Mouse (Mus musculus) liver, embryonic 16.5 days (tissue): ENCODE results near the gene Hist1h2bb. TPM values are rescaled to one million over a fixed set of nuclear protein-coding genes. Genes with fewer than 3 reads are reported as not detected.
A peak's percentile ranks its signal among the peaks of the same experiment; 100 is the strongest.
"Not testable (repeated sequence)": the region's sequence is repeated elsewhere in the genome, so short reads cannot be mapped to it uniquely, and the experiment has no call there.

Experiments
- ATAC-seq: fragments of 200-750 bp; cut with Nextera tagmentation; 2 replicates; pipeline ENCODE4 v1.8.0; 2017; ENCODE audit warnings: low read depth, mild to moderate bottlenecking, moderate number of reproducible peaks, moderate library complexity
- H3K27ac ChIP-seq: fragments of 300-500 bp; sonication (generic); 2 replicates; pipeline ENCODE4 v1.5.1; 2014; ENCODE audit warnings: mild to moderate bottlenecking, low read length
- H3K27me3 ChIP-seq: fragments of 300-500 bp; sonication (generic); 2 replicates; pipeline ENCODE4 v1.6.1; 2014; ENCODE audit warnings: low read depth, low read length, mixed read lengths; ENCODE audit not compliant: control insufficient read depth, insufficient read depth
- H3K36me3 ChIP-seq: fragments of 300-500 bp; sonication (generic); 2 replicates; pipeline ENCODE4 v1.6.1; 2014; ENCODE audit warnings: mild to moderate bottlenecking; ENCODE audit not compliant: control insufficient read depth, insufficient read depth
- H3K4me1 ChIP-seq: fragments of 300-500 bp; sonication (generic); 2 replicates; pipeline ENCODE4 v1.6.1; 2014; ENCODE audit warnings: low read depth, low read length, mixed read lengths; ENCODE audit not compliant: control insufficient read depth
- H3K4me2 ChIP-seq: fragments of 300-500 bp; sonication (generic); 2 replicates; pipeline ENCODE4 v1.6.1; 2014; ENCODE audit warnings: low read depth, low read length, mixed read lengths
- H3K4me3 ChIP-seq: fragments of 300-500 bp; sonication (generic); 2 replicates; pipeline ENCODE4 v1.5.1; 2014; ENCODE audit warnings: low read depth, mild to moderate bottlenecking, low read length
- H3K9ac ChIP-seq: fragments of 300-500 bp; sonication (generic); 2 replicates; pipeline ENCODE4 v1.6.1; 2014; ENCODE audit warnings: low read depth, low read length
- H3K9me3 ChIP-seq: fragments of 300-500 bp; sonication (generic); replicated peaks from 2 replicates; pipeline ENCODE4 v1.6.1; 2016; ENCODE audit warnings: low read length; ENCODE audit not compliant: control insufficient read depth
- WGBS: fragments of 180-500 bp; shearing (Covaris S2); extraction: QIAGEN DNeasy Blood & Tissue Kit; methylation state at CpG from one replicate; pipeline ENCODE4 v1.1.7; 2014; ENCODE audit not compliant: insufficient replicate concordance; 5-methylcytosine and 5-hydroxymethylcytosine counted together
- polyA plus RNA-seq: library from polyadenylated mRNA; unstranded; fragments of >200 nt; fragmentation: Nextera tagmentation; extraction: Ambion mirVana; gene quantifications from 2 replicates; pipeline ENCODE4 v1.2.1, GENCODE M21; 2015

Gene Hist1h2bb
- polyA plus RNA-seq, result 3.2 and 6.3 TPM in 2 replicates

- Histone ChIP-seq H3K4me2 (peak within 1 kb of the TSS; percentile 76), H3K4me1 (peaks cover 36% of the 10 kb centered on the region), H3K9ac (peak within 1 kb of the TSS; percentile 86), H3K27ac (peak within 1 kb of the TSS; percentile 100), H3K4me3 (peak within 1 kb of the TSS; percentile 66)
- not testable (repeated sequence) for H3K36me3 ChIP-seq, H3K9me3 ChIP-seq, H3K27me3 ChIP-seq
- ATAC-seq, result peak; percentile 74
- 0% methylated on average over 34 of the region's 58 CpGs for WGBS
Observed at GRCm38 (mm10) chr13:23746201-23747080, at the start of gene Hist1h2bb. Gene Hist1h2bb, plus strand, starts transcription at chr13:23746734.

DNA sequence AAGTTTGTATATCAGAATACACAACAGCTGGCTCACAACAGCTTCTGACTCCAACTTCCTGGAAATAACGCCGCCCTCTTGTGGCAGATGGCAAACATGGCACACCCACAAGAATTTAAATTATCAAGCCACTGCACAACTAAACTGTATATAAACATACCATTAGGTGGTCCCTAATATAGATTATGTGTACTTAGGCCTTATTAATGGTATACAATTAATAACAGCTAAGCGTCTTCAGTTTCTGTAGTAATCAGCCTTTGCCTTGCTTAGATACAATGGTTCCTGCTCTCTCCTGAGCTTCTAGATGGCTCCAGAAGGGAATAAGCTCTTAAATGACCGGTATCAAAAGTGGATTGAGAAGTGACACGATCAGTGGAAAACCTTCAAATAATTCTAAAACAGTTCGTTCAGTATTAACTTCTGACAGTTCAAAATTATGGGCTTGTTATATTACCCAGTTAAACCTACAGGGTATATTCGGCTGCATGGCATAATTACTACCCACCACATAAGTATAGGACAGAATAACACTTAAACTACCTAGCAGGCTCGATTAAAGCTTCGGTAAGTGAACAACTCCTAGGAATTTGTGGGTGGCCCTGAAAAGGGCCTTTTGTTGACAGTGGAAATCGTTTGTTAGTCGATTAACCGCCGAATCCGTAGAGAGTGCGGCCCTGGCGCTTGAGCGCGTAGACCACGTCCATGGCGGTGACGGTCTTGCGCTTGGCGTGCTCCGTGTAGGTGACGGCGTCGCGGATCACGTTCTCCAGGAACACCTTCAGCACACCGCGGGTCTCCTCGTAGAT, 48.8 kb upstream of the Hist1h2bb start:
- ATAC-seq, result peak; percentile 47
- Histone ChIP-seq H3K9me3 (no peaks in the 10 kb centered on the region), H3K27me3 (no peaks in the 10 kb centered on the region), H3K4me1 (peaks cover 24% of the 10 kb centered on the region), H3K36me3 (no peaks in the 10 kb centered on the region), H3K9ac (peak overlapping the region; percentile 75), H3K27ac (peak overlapping the region; percentile 98), H3K4me2 (peak overlapping the region; percentile 71), H3K4me3 (peak overlapping the region; percentile 60)
- under 1% methylated on average over 24 of the region's 32 CpGs for WGBS

GRCm38 (mm10) chr13:23698300-23698693, 48.2 kb upstream of the Hist1h2bb start, which contains the start of gene Hist1h4c:
Gene Hist1h4c, minus strand, starts transcription at chr13:23698454.
- no peaks in the 10 kb centered on the region for H3K27me3 ChIP-seq
- peak within 1 kb of the TSS; percentile 98 for H3K27ac ChIP-seq
- peak within 1 kb of the TSS; percentile 60 for H3K4me3 ChIP-seq
- H3K9ac ChIP-seq, result peak within 1 kb of the TSS; percentile 75
- peak within 1 kb of the TSS; percentile 71 for H3K4me2 ChIP-seq
- no peaks in the 10 kb centered on the region for H3K36me3 ChIP-seq
- WGBS, result 0% methylated on average over 20 of the region's 22 CpGs
- peaks cover 24% of the 10 kb centered on the region for H3K4me1 ChIP-seq
- no peaks in the 10 kb centered on the region for H3K9me3 ChIP-seq
- peak; percentile 91 for ATAC-seq

DNA sequence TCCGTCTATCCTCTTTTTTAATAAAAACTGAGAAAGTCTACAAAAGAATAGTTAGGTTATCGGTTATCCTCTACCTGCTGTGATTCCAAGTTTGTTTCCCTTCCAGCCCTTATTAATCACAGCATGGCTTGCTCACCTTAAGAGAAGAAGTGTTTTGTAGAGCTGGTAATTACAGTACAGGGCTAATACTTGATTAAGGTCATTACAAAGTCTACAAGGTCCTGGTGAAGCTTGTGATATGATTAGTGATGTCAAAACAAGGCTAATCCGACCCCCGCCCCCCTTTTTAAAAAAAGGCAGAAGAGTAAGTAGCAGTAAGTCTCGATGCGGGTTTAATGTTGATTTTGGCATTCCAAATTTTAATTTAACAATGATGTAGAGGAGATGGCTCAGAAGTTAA, 47.5 kb upstream of the Hist1h2bb start:
- Histone ChIP-seq H3K9ac (no peak overlapping the region), H3K4me2 (peak overlapping the region; percentile 58), H3K36me3 (no peaks in the 10 kb centered on the region), H3K4me3 (no peak overlapping the region), H3K4me1 (peaks cover 24% of the 10 kb centered on the region), H3K9me3 (no peaks in the 10 kb centered on the region), H3K27ac (peak overlapping the region; percentile 98), H3K27me3 (no peaks in the 10 kb centered on the region)
- no peak for ATAC-seq
- WGBS, result 69% methylated on average over 6 of the region's 6 CpGs

DNA sequence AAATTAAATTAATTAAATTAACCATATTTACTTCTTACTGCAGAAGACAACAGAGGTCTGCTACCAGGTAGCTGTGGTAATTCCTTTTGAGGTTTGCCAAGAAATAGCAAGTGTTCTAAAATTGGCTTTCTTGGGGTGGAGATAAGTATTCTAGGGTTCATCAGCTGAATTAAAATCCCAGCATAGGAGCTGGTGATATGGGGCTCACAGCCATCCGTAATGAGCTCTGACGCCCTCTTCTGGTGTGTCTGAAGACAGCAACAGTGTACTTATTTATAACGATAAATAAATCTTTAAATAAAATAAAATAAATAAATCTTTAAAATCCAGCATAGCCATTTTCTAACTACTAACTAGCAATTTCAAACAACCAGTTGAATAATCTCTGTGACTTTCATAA, 46.8 kb upstream of the Hist1h2bb start:
- H3K36me3 ChIP-seq, result no peaks in the 10 kb centered on the region
- H3K27me3 ChIP-seq, result no peaks in the 10 kb centered on the region
- H3K4me1 ChIP-seq, result peaks cover 24% of the 10 kb centered on the region
- ATAC-seq, result no peak
- no peak overlapping the region for H3K27ac ChIP-seq
- H3K9ac ChIP-seq, result no peak overlapping the region
- no peak overlapping the region for H3K4me3 ChIP-seq
- no peak overlapping the region for H3K4me2 ChIP-seq
- no peaks in the 10 kb centered on the region for H3K9me3 ChIP-seq
- 64% methylated on average over 3 of the region's 3 CpGs for WGBS

DNA sequence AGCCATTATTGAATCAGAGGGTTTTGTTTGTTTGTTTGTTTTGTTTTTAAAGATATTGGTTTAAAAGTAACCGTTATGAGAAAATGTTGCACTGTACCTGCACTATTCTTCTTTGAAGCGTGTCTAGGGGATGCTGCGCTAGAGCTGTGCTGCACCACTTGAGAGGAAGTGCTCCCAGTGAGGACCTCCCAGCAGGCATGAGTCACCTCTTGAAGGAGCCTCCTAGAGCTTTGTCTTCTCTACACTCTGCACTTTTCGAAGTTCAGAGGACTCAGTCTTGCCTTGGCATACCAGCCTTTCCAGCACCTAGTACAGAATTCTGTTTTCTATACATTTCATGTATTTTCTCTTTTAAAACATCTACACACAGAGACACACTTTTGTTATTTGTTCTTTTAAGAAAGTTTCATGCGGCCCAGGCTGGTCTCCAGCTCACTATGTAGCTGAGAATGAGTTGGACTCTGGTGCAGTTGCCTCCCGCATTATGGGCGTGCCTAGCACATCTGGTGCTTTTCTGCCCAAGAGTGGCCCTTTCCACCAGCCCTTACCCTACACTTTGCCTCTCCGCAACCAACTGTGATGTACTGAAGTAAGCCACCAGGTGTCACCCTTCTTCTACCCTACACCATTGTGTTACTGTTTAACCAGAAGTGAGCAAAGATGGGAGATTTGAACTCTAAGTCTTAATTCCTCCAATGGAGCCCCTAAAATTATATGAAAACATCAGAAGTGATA, 45.6 kb upstream of the Hist1h2bb start:
- WGBS, result 16% methylated on average over 8 of the region's 8 CpGs
- 0 out of 2 replicates have a peak overlapping the region, but pooled peaks have one; percentile 37 for H3K27ac ChIP-seq
- ATAC-seq, result peak; percentile 8
- peak overlapping the region; percentile 13; the same call in 1 of the 2 replicates for H3K4me2 ChIP-seq
- H3K36me3 ChIP-seq, result no peaks in the 10 kb centered on the region
- H3K9ac ChIP-seq, result peak overlapping the region; percentile 53
- H3K4me1 ChIP-seq, result peaks cover 18% of the 10 kb centered on the region
- H3K9me3 ChIP-seq, result no peaks in the 10 kb centered on the region
- H3K27me3 ChIP-seq, result no peaks in the 10 kb centered on the region
- no peak overlapping the region for H3K4me3 ChIP-seq

GRCm38 (mm10) chr13:23702220-23702619, 44.3 kb upstream of the Hist1h2bb start:
- no peak overlapping the region for H3K9ac ChIP-seq

DNA sequence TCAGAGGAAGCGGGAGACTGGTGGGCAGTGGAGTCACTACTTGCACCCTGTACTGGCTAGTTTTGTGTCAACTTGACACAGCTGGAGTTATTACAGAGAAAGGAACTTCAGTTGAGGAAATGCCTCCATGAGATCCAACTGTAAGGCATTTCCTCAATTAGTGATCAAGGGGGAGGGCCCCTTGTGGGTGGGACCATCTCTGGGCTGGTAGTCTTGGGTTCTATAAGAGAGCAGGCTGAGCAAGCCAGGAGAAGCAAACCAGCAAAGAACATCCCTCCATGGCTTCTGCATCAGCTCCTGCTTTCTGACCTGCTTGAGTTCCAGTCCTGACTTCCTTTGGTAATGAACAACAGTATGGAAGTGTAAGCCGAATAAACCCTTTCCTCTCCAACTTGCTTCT, 43.7 kb upstream of the Hist1h2bb start:
- H3K36me3 ChIP-seq, H3K4me2 ChIP-seq, H3K27ac ChIP-seq, H3K27me3 ChIP-seq, H3K4me3 ChIP-seq, ATAC-seq, H3K9me3 ChIP-seq, H3K4me1 ChIP-seq, H3K9ac ChIP-seq: not testable (repeated sequence)
- WGBS, result 70% methylated on average over 2 of the region's 2 CpGs

More at GRCm38 (mm10) chr13:23702220-23702619, 44.3 kb upstream of the Hist1h2bb start:
- ATAC-seq, result no peak
- Histone ChIP-seq H3K36me3 (no peaks in the 10 kb centered on the region), H3K9me3 (no peaks in the 10 kb centered on the region), H3K4me2 (no peak overlapping the region), H3K27ac (no peak overlapping the region), H3K4me3 (no peak overlapping the region), H3K4me1 (peaks cover 10% of the 10 kb centered on the region), H3K27me3 (no peaks in the 10 kb centered on the region)
- 48% methylated on average over 4 of the region's 4 CpGs for WGBS
